Mouse (Mus musculus): ENCODE results near the gene Glis3. TPM values are rescaled to one million over a fixed set of nuclear protein-coding genes. Genes with fewer than 3 reads are reported as not detected.

Gene Glis3
- polyA plus RNA-seq, 2 experiments: 0.08 to 0.14 TPM

- H3K4me3 ChIP-seq (ENCODE audit: insufficient read depth in 1 of 2, low read depth in 2 of 2, low read length in 2 of 2): no peak overlapping the region
- ATAC-seq (ENCODE audit: insufficient read depth) (no peak), DNase-seq (ENCODE audit: low read depth in 3 of 3, low spot score in 3 of 3) (no peak)
- H3K9ac ChIP-seq (replicated peaks): no peak overlapping the region
- 52% methylated on average over 6 of the region's 6 CpGs for WGBS (ENCODE audit: insufficient replicate concordance)
- no peaks in the 10 kb centered on the region for H3K9me3 ChIP-seq (ENCODE audit: control insufficient read depth, low read length)
- H3K36me3 ChIP-seq (replicated peaks; ENCODE audit: control insufficient read depth, insufficient read depth, low read depth): no peaks in the 10 kb centered on the region
- no peak overlapping the region for H3K27ac ChIP-seq
- H3K4me2 ChIP-seq (ENCODE audit: low read depth): no peak overlapping the region
- no peaks in the 10 kb centered on the region for H3K27me3 ChIP-seq (ENCODE audit: control insufficient read depth, insufficient read depth, low read length)
- no peaks in the 10 kb centered on the region for H3K4me1 ChIP-seq (replicated peaks; ENCODE audit: control insufficient read depth in 2 of 2, insufficient read depth in 2 of 2, low read length in 1 of 2)
- TF ChIP-seq EP300 (IDR thresholded peaks at IDR 0.05; ENCODE audit: low read depth) (no peak), CTCF (IDR thresholded peaks at IDR 0.05; ENCODE audit: low read depth) (no peak)
Observed at GRCm38 (mm10) chr19:28477326-28477863, 202.5 kb downstream of the Glis3 start.

GRCm38 (mm10) chr19:28473621-28474020 is 206.3 kb downstream of the Glis3 start:
- WGBS (ENCODE audit: insufficient replicate concordance): 58% methylated on average over 5 of the region's 5 CpGs
- Histone ChIP-seq H3K4me2 (ENCODE audit: low read depth) (no peak overlapping the region), H3K27ac (no peak overlapping the region), H3K4me1 (replicated peaks; ENCODE audit: control insufficient read depth in 2 of 2, insufficient read depth in 2 of 2, low read length in 1 of 2) (no peaks in the 10 kb centered on the region), H3K36me3 (replicated peaks; ENCODE audit: control insufficient read depth, insufficient read depth, low read depth) (no peaks in the 10 kb centered on the region), H3K4me3 (ENCODE audit: insufficient read depth in 1 of 2, low read depth in 2 of 2, low read length in 2 of 2) (no peak overlapping the region), H3K9ac (replicated peaks) (no peak overlapping the region), H3K27me3 (ENCODE audit: control insufficient read depth, insufficient read depth, low read length) (no peaks in the 10 kb centered on the region), H3K9me3 (ENCODE audit: control insufficient read depth, low read length) (no peaks in the 10 kb centered on the region)
- TF ChIP-seq EP300 (IDR thresholded peaks at IDR 0.05; ENCODE audit: low read depth) (no peak), CTCF (IDR thresholded peaks at IDR 0.05; ENCODE audit: low read depth) (no peak)
- no peak for ATAC-seq (ENCODE audit: insufficient read depth)
- no peak for DNase-seq (ENCODE audit: low read depth in 3 of 3, low spot score in 3 of 3)

- no peaks in the 10 kb centered on the region for H3K36me3 ChIP-seq (replicated peaks; ENCODE audit: control insufficient read depth, insufficient read depth, low read depth)
- no peak overlapping the region for H3K27ac ChIP-seq
- H3K27me3 ChIP-seq (ENCODE audit: control insufficient read depth, insufficient read depth, low read length): no peaks in the 10 kb centered on the region
- no peak for TF ChIP-seq CTCF (IDR thresholded peaks at IDR 0.05; ENCODE audit: low read depth)
- no peak for TF ChIP-seq EP300 (IDR thresholded peaks at IDR 0.05; ENCODE audit: low read depth)
- 65% methylated on average over 8 of the region's 8 CpGs for WGBS (ENCODE audit: insufficient replicate concordance)
- no peaks in the 10 kb centered on the region for H3K4me1 ChIP-seq (replicated peaks; ENCODE audit: control insufficient read depth in 2 of 2, insufficient read depth in 2 of 2, low read length in 1 of 2)
- no peak overlapping the region for H3K4me2 ChIP-seq (ENCODE audit: low read depth)
- ATAC-seq (ENCODE audit: insufficient read depth) (no peak), DNase-seq (ENCODE audit: low read depth in 3 of 3, low spot score in 3 of 3) (no peak)
- no peak overlapping the region for H3K4me3 ChIP-seq (ENCODE audit: insufficient read depth in 1 of 2, low read depth in 2 of 2, low read length in 2 of 2)
- H3K9me3 ChIP-seq (ENCODE audit: control insufficient read depth, low read length): no peaks in the 10 kb centered on the region
- no peak overlapping the region for H3K9ac ChIP-seq (replicated peaks)
Observed at GRCm38 (mm10) chr19:28471144-28471543, 208.7 kb downstream of the Glis3 start.

- TF ChIP-seq CTCF (IDR thresholded peaks at IDR 0.05; ENCODE audit: low read depth) (no peak), EP300 (IDR thresholded peaks at IDR 0.05; ENCODE audit: low read depth) (no peak)
- H3K27ac ChIP-seq: no peak overlapping the region
- 52% methylated on average over 5 of the region's 5 CpGs for WGBS (ENCODE audit: insufficient replicate concordance)
Observed at GRCm38 (mm10) chr19:28465779-28466178, 214.1 kb downstream of the Glis3 start.

GRCm38 (mm10) chr19:28454331-28454730 is 225.5 kb downstream of the Glis3 start:
- WGBS (ENCODE audit: insufficient replicate concordance): 61% methylated on average over 8 of the region's 8 CpGs
- TF ChIP-seq EP300 (IDR thresholded peaks at IDR 0.05; ENCODE audit: low read depth) (no peak), CTCF (IDR thresholded peaks at IDR 0.05; ENCODE audit: low read depth) (no peak)
- H3K4me1 ChIP-seq (replicated peaks; ENCODE audit: control insufficient read depth in 2 of 2, insufficient read depth in 2 of 2, low read length in 1 of 2): no peaks in the 10 kb centered on the region

More at GRCm38 (mm10) chr19:28465779-28466178, 214.1 kb downstream of the Glis3 start:
- H3K4me3 ChIP-seq (ENCODE audit: insufficient read depth in 1 of 2, low read depth in 2 of 2, low read length in 2 of 2): no peak overlapping the region
- no peaks in the 10 kb centered on the region for H3K9me3 ChIP-seq (ENCODE audit: control insufficient read depth, low read length)
- H3K36me3 ChIP-seq (replicated peaks; ENCODE audit: control insufficient read depth, insufficient read depth, low read depth): no peaks in the 10 kb centered on the region
- no peak for DNase-seq (ENCODE audit: low read depth in 3 of 3, low spot score in 3 of 3)
- H3K9ac ChIP-seq (replicated peaks): no peak overlapping the region
- H3K4me2 ChIP-seq (ENCODE audit: low read depth): no peak overlapping the region
- ATAC-seq (ENCODE audit: insufficient read depth): no peak
- H3K4me1 ChIP-seq (replicated peaks; ENCODE audit: control insufficient read depth in 2 of 2, insufficient read depth in 2 of 2, low read length in 1 of 2): no peaks in the 10 kb centered on the region
- H3K27me3 ChIP-seq (ENCODE audit: control insufficient read depth, insufficient read depth, low read length): no peaks in the 10 kb centered on the region

More at GRCm38 (mm10) chr19:28454331-28454730, 225.5 kb downstream of the Glis3 start:
- H3K27me3 ChIP-seq (ENCODE audit: control insufficient read depth, insufficient read depth, low read length): no peaks in the 10 kb centered on the region
- H3K27ac ChIP-seq: no peak overlapping the region
- H3K9me3 ChIP-seq (ENCODE audit: control insufficient read depth, low read length): no peaks in the 10 kb centered on the region
- H3K36me3 ChIP-seq (replicated peaks; ENCODE audit: control insufficient read depth, insufficient read depth, low read depth): no peaks in the 10 kb centered on the region
- DNase-seq (ENCODE audit: low read depth in 3 of 3, low spot score in 3 of 3) (no peak), ATAC-seq (ENCODE audit: insufficient read depth) (no peak)
- no peak overlapping the region for H3K4me2 ChIP-seq (ENCODE audit: low read depth)
- H3K4me3 ChIP-seq (ENCODE audit: insufficient read depth in 1 of 2, low read depth in 2 of 2, low read length in 2 of 2): no peak overlapping the region
- H3K9ac ChIP-seq (replicated peaks): no peak overlapping the region

Data from liver, embryonic 14.5 days (tissue).